Mouse (Mus musculus) lung, postnatal 36 days (tissue): ENCODE data around the gene Cyp4a12b.
"Not testable (repeated sequence)": the region's sequence is repeated elsewhere in the genome, so short reads cannot be mapped to it uniquely, and the experiment has no call there.

ENCODE experiments used
- DNase-seq: peaks from one replicate; pipeline ENCODE4 v3.0.0; 2022; ENCODE audit warnings: mixed read lengths

Gene Cyp4a12b

DNA sequence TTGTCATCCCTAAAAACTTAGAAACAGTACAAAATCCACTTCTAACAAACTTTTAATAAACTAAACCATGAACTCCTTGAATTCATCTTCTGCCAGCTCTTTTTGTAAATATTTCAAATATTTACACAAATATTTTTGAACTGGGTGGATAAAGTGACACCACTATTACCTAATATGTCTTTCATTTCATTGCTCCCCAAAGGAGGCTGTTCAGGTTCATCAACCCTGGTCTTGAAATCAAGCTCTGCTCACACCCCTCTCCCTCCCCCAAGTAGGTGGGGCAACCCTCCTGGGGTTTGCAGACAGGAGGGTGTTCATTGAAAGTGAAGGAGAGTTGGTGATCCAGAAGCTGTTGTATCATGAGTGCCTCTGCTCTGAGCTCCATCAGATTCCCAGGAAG lies at the start of gene Cyp4a12b:
TSS of gene Cyp4a12b (plus strand) at position 301 of the 400 bp plus-strand sequence.
- DNase-seq, result not testable (repeated sequence)

GRCm38 (mm10) chr4:115365624-115366023 lies 45.8 kb upstream of the Cyp4a12b start:
- DNase-seq, result not testable (repeated sequence)

DNA sequence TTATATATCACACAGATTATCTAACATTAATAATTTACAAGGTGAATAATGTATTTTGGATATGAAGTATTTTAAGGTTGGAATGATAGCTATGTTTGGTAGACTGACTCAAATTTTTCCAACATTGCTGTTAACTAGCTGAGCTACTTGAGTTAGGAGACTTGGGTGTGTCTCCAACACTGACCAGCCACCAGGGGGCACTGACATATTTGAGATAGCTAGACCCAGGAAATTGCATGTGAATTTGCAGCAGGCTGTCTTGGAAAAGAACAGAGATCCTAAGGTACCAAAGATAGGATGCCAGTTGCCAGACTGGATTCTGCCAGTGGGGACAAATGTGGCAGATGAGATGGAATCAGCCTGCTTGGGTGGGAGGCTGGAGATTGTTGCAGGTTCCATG lies 43.4 kb upstream of the Cyp4a12b start:
- DNase-seq, result peak; percentile 10

GRCm38 (mm10) chr4:115396256-115396655 lies 15.2 kb upstream of the Cyp4a12b start:
- DNase-seq, result not testable (repeated sequence)

GRCm38 (mm10) chr4:115396950-115397349 lies 14.5 kb upstream of the Cyp4a12b start:
- not testable (repeated sequence) for DNase-seq

DNA sequence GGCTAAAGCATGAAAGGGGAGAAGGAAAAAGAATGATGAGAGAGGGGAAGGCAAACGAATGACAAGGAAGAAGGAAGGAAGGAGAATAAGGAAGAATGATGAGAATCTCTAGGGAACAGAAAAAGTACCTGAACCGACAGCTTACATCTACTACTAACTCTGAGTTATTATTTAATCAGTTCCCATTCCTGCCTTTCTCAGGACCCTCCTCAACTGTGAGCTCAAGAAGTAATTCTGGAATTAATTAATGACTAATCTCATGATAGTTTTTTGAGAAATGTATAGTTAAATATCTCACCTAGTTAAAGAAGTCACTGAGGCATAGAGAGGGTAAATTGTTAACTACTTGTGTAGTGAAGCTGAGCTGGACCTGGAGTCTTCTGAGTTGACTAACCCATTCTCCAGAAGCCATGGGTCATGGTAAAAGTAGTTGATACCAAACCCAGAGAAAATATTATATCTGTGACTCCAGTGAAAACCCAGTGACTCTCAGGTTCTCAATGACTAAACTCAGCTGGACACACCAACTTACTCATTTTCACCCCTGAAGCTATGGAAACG lies 39.2 kb downstream of the Cyp4a12b start:
- no peak for DNase-seq

GRCm38 (mm10) chr4:115452304-115452703 lies 40.9 kb downstream of the Cyp4a12b start, which contains the start of gene Cyp4a30b:
Gene Cyp4a30b, plus strand, starts transcription at chr4:115452604.
- no peak for DNase-seq

- DNase-seq, result not testable (repeated sequence)
Measured at GRCm38 (mm10) chr4:115473585-115473984, 62.2 kb downstream of the Cyp4a12b start.

DNA sequence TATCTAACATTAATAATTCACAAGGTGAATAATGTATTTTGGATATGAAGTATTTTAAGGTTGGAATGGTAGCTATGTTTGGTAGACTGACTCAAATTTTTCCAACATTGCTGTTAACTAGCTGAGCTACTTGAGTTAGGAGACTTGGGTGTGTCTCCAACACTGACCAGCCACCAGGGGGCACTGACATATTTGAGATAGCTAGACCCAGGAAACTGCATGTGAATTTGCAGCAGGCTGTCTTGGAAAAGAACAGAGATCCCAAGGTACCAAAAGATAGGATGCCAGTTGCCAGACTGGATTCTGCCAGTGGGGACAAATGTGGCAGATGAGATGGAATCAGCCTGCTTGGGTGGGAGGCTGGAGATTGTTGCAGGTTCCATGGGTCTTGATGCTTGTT lies 64.6 kb downstream of the Cyp4a12b start:
- DNase-seq, result peak; percentile 55

DNA sequence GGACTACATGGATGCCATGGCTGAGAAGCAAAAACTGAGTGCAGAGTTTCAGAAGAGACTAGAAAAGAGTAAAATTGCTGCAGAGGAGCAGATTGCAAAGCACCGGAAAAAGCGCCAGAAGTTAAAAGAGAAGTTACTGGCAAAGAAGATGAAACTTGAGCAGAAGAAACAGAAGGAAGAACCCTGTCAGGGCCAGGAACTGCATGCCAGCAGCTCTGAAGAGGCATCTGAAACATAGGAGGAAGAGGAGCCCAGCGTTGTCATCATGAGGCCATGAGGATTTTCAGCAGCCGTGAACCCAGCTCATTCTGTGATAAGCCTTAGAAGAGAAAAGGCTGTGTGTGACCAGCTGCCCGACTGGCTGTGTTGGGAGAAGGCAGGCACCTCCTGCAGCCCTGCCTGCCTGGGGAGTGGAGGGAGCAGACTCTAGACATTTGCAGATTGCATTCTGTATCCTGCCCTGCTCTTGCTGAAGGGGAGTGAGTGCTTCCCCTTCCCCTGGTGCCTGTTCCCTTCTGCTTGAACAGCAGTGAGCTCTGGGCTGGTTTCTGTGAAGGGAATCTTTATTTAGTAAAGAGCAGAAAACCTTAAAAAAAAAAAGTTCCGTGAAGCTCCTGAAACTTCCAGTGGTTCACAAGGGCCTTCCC lies 69.7 kb downstream of the Cyp4a12b start:
- DNase-seq, result no peak
